Mouse (Mus musculus) urinary bladder, postnatal 10 days (tissue): ENCODE measurements around the gene Eif4g3.

Experiments used
- DNase-seq: peaks from one replicate; pipeline ENCODE4 v3.0.0; 2022; ENCODE audit warnings: low spot score

The Eif4g3 gene

GRCm38 (mm10) chr4:138163836-138164235, 171.0 kb downstream of the Eif4g3 start:
- no peak for DNase-seq

GRCm38 (mm10) chr4:138164860-138165259, 172.0 kb downstream of the Eif4g3 start:
- DNase-seq: no peak

GRCm38 (mm10) chr4:138166519-138166918, 173.7 kb downstream of the Eif4g3 start:
- no peak for DNase-seq

GRCm38 (mm10) chr4:138168162-138168561, 175.3 kb downstream of the Eif4g3 start:
- no peak for DNase-seq

GRCm38 (mm10) chr4:138169420-138169819, 176.6 kb downstream of the Eif4g3 start:
- DNase-seq: no peak

- no peak for DNase-seq
Measured at GRCm38 (mm10) chr4:138172686-138173085, 179.9 kb downstream of the Eif4g3 start.

- DNase-seq: no peak
Measured at GRCm38 (mm10) chr4:138179391-138179790, 186.6 kb downstream of the Eif4g3 start.

- no peak for DNase-seq
Measured at GRCm38 (mm10) chr4:138180719-138181118, 187.9 kb downstream of the Eif4g3 start.

GRCm38 (mm10) chr4:138184056-138184455, 191.2 kb downstream of the Eif4g3 start:
- no peak for DNase-seq

GRCm38 (mm10) chr4:138184573-138184981, 191.8 kb downstream of the Eif4g3 start:
- DNase-seq: no peak

GRCm38 (mm10) chr4:138185961-138186360, 193.1 kb downstream of the Eif4g3 start:
- DNase-seq: no peak

GRCm38 (mm10) chr4:138187995-138188394, 195.2 kb downstream of the Eif4g3 start:
- no peak for DNase-seq

GRCm38 (mm10) chr4:138192561-138192960, 199.7 kb downstream of the Eif4g3 start:
- no peak for DNase-seq

- no peak for DNase-seq
Measured at GRCm38 (mm10) chr4:138200769-138201168, 207.9 kb downstream of the Eif4g3 start.

- DNase-seq: no peak
Measured at GRCm38 (mm10) chr4:138201696-138202095, 208.9 kb downstream of the Eif4g3 start.

- no peak for DNase-seq
Measured at GRCm38 (mm10) chr4:138210116-138210515, 217.3 kb downstream of the Eif4g3 start.

GRCm38 (mm10) chr4:138213861-138214260, 221.0 kb downstream of the Eif4g3 start:
- no peak for DNase-seq

- DNase-seq: no peak
Measured at GRCm38 (mm10) chr4:138215671-138216199, 222.9 kb downstream of the Eif4g3 start.

GRCm38 (mm10) chr4:138216200-138216890, 223.5 kb downstream of the Eif4g3 start, which contains the start of gene Hp1bp3:
TSS of gene Hp1bp3 (plus strand) at chr4:138216296.
- peak; percentile 32 for DNase-seq

GRCm38 (mm10) chr4:138216891-138217392, 224.1 kb downstream of the Eif4g3 start:
- peak; percentile 92 for DNase-seq

- DNase-seq: no peak
Measured at GRCm38 (mm10) chr4:138217441-138217840, 224.6 kb downstream of the Eif4g3 start.

GRCm38 (mm10) chr4:138217951-138218685, 225.3 kb downstream of the Eif4g3 start:
- no peak for DNase-seq

- DNase-seq: no peak
Measured at GRCm38 (mm10) chr4:138219331-138219730, 226.5 kb downstream of the Eif4g3 start.
